Comparison of ENCODE assay signal across 8 mouse cellular contexts in genomic region chr4:102572591-102572990, GRCm38 (mm10).
DNase-seq lines count a peak whose midpoint lies in the region; ATAC-seq and TF ChIP-seq lines count a peak whose summit lies in the region.

No protein-coding gene starts in this region.

- no peak for ATAC-seq in kidney, postnatal 0 days (replicated peaks; ENCODE audit: low FRiP score, low read depth)
- ATAC-seq in limb, embryonic 14.5 days (ENCODE audit: low FRiP score, low read depth) = no peak

- TF ChIP-seq CTCF in kidney, postnatal 0 days (IDR thresholded peaks at IDR 0.05; ENCODE audit: low read depth) = no peak
- TF ChIP-seq CTCF in bone marrow macrophage, adult 2 months (IDR thresholded peaks at IDR 0.05; ENCODE audit: low read depth, low read length) = no peak

- peak overlapping the region; percentile 54; the same call in 1 of the 2 replicates for H3K4me3 ChIP-seq in kidney, postnatal 0 days (replicated peaks; ENCODE audit: low read depth, low read length)
- peak overlapping the region; percentile 56 for H3K4me3 ChIP-seq in bone marrow macrophage, adult 2 months (ENCODE audit: insufficient read depth, low read length)
- peak overlapping the region; percentile 59 for H3K4me3 ChIP-seq in limb, embryonic 14.5 days (replicated peaks; ENCODE audit: low read length)

- H3K36me3 ChIP-seq in kidney, postnatal 0 days (ENCODE audit: insufficient read depth, low read length) = no peaks in the 10 kb centered on the region
- no peaks in the 10 kb centered on the region for H3K36me3 ChIP-seq in limb, embryonic 14.5 days (ENCODE audit: control insufficient read depth, insufficient read depth, low read length)

- no peak for TF ChIP-seq POLR2A in bone marrow macrophage, adult 2 months (IDR thresholded peaks at IDR 0.05; ENCODE audit: borderline replicate concordance, low read depth, low read length)
- no peak for TF ChIP-seq POLR2A in limb, embryonic 14.5 days (IDR thresholded peaks at IDR 0.05; ENCODE audit: borderline replicate concordance, extremely low read depth, insufficient read depth, insufficient read length)

- no peaks in the 10 kb centered on the region for H3K27me3 ChIP-seq in kidney, postnatal 0 days (ENCODE audit: insufficient read depth, low read length)
- H3K27me3 ChIP-seq in limb, embryonic 14.5 days (ENCODE audit: control insufficient read depth, insufficient read depth, low read length) = no peaks in the 10 kb centered on the region

- no peak overlapping the region for H3K9ac ChIP-seq in kidney, postnatal 0 days (ENCODE audit: low read depth, low read length)
- no peak overlapping the region for H3K9ac ChIP-seq in limb, embryonic 14.5 days (ENCODE audit: low read depth, low read length, severe bottlenecking)

- no peak for DNase-seq in kidney, postnatal 0 days (ENCODE audit: low spot score)
- DNase-seq in kidney, postnatal 25 days = no peak
- peak; percentile 56 for DNase-seq in CD4-positive, CD25-positive, alpha-beta regulatory T cell, adult 2 months (ENCODE audit: low read depth, low spot score)
- DNase-seq in limb, embryonic 14.5 days (ENCODE audit: low spot score) = no peak
- no peak for DNase-seq in urinary bladder, postnatal 25 days (ENCODE audit: low spot score)
- no peak for DNase-seq in frontal cortex, postnatal 36 days (ENCODE audit: low spot score in 2 of 2)
- no peak for DNase-seq in urinary bladder, adult 18-20 months (ENCODE audit: low spot score in 2 of 2)

- H3K9me3 ChIP-seq in kidney, postnatal 0 days (replicated peaks; ENCODE audit: low read length) = no peaks in the 10 kb centered on the region
- H3K9me3 ChIP-seq in limb, embryonic 14.5 days (ENCODE audit: control insufficient read depth, low read length) = no peaks in the 10 kb centered on the region

- 71% methylated on average over 3 of the region's 3 CpGs for WGBS in kidney, postnatal 0 days
- WGBS in limb, embryonic 14.5 days = 55% methylated on average over 3 of the region's 3 CpGs

- no peak overlapping the region for H3K27ac ChIP-seq in kidney, postnatal 0 days
- peak overlapping the region; percentile 87 for H3K27ac ChIP-seq in bone marrow macrophage, adult 2 months (ENCODE audit: insufficient read depth, low read depth, low read length)
- H3K27ac ChIP-seq in limb, embryonic 14.5 days (replicated peaks; ENCODE audit: low read depth, low read length) = no peak overlapping the region

- H3K4me1 ChIP-seq in kidney, postnatal 0 days (replicated peaks; ENCODE audit: insufficient read depth, low read length) = peaks cover 9% of the 10 kb centered on the region; the same call in 1 of the 2 replicates
- H3K4me1 ChIP-seq in bone marrow macrophage, adult 2 months (ENCODE audit: control insufficient read depth, insufficient read depth, low read length) = peaks cover 58% of the 10 kb centered on the region
- H3K4me1 ChIP-seq in limb, embryonic 14.5 days (ENCODE audit: control insufficient read depth, insufficient read depth, low read length) = peaks cover 41% of the 10 kb centered on the region

- H3K4me2 ChIP-seq in kidney, postnatal 0 days (ENCODE audit: low read length) = peak overlapping the region; percentile 53
- H3K4me2 ChIP-seq in limb, embryonic 14.5 days (replicated peaks; ENCODE audit: low read depth, low read length, severe bottlenecking) = peak overlapping the region; percentile 41
